ENCODE assay signal across 9 mouse cellular contexts in the genomic region with DNA sequence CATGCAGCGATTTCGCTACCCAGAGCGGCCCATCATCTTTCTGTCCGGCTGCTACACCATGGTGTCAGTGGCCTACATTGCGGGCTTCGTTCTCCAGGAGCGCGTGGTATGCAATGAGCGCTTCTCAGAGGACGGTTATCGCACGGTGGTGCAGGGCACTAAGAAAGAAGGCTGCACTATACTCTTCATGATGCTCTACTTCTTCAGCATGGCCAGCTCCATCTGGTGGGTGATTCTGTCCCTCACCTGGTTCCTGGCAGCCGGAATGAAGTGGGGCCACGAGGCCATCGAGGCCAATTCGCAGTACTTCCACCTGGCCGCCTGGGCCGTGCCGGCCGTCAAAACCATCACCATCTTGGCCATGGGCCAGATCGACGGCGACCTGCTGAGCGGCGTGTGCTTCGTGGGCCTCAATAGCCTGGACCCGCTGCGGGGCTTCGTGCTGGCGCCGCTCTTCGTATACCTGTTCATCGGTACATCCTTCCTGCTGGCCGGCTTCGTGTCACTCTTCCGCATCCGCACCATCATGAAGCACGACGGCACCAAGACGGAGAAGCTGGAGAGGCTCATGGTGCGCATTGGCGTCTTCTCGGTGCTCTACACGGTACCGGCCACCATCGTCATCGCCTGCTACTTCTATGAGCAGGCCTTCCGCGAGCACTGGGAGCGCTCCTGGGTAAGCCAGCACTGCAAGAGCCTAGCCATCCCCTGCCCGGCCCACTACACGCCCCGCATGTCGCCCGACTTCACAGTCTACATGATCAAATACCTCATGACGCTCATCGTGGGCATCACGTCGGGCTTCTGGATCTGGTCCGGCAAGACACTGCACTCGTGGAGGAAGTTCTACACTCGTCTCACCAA. TPM values are rescaled to one million over a fixed set of nuclear protein-coding genes. Genes with fewer than 3 reads are reported as not detected.
DNase-seq lines count a peak whose midpoint lies in the region; ATAC-seq lines count a peak whose summit lies in the region.
"Had no signal": no experiment of that assay in that cellular context is flagged by ENCODE, and none has a peak within 500 bp of the region (broad histone marks: within the 10 kb centered on the region; RNA-seq: fewer than 3 reads in every experiment).

No protein-coding gene starts in this region.

- H3K27me3 ChIP-seq in heart, embryonic 10.5 days (ENCODE audit: insufficient read depth, poor library complexity, severe bottlenecking) = peaks cover 7% of the 10 kb centered on the region; the same call in 1 of the 2 replicates
- H3K27me3 ChIP-seq in midbrain, embryonic 15.5 days (replicated peaks) = peaks cover 7% of the 10 kb centered on the region; the same call in 1 of the 2 replicates
- H3K27me3 ChIP-seq: Patski had no signal

- DNase-seq in gastrocnemius, postnatal 14 days = peak; percentile 36
- no peak for DNase-seq in gastrocnemius, adult 18-20 months (ENCODE audit: low spot score)
- peak; percentile 72 for DNase-seq in NIH3T3 (ENCODE audit: low read depth)
- DNase-seq in heart, embryonic 10.5 days (ENCODE audit: low spot score) = peak; percentile 79
- peak; percentile 58 to 72 for DNase-seq in kidney, postnatal 4 days
- no peak for DNase-seq in left cerebral cortex, postnatal 36 days (ENCODE audit: low spot score in 2 of 2)
- DNase-seq in thymus, postnatal 0 days (ENCODE audit: low spot score) = no peak

- H3K4me2 ChIP-seq in midbrain, embryonic 15.5 days = peak overlapping the region; percentile 97

- peak overlapping the region; percentile 52; the same call in 1 of the 2 replicates for H3K9ac ChIP-seq in midbrain, embryonic 15.5 days

- H3K4me1 ChIP-seq in heart, embryonic 10.5 days = peaks cover 51% of the 10 kb centered on the region
- peaks cover 54% of the 10 kb centered on the region for H3K4me1 ChIP-seq in midbrain, embryonic 15.5 days

- under 1% methylated on average over 62 of the region's 62 CpGs for WGBS in heart, embryonic 10.5 days
- WGBS in midbrain, embryonic 15.5 days = under 1% methylated on average over 62 of the region's 62 CpGs

- no peaks in the 10 kb centered on the region for H3K9me3 ChIP-seq in heart, embryonic 10.5 days
- no peaks in the 10 kb centered on the region for H3K9me3 ChIP-seq in midbrain, embryonic 15.5 days

- no peak for ATAC-seq in midbrain, embryonic 15.5 days (replicated peaks)

- peak overlapping the region; percentile 94 for H3K27ac ChIP-seq in heart, embryonic 10.5 days
- H3K27ac ChIP-seq in midbrain, embryonic 15.5 days = 0 out of 2 replicates have a peak overlapping the region, but pooled peaks have one; percentile 82

- H3K36me3 ChIP-seq in heart, embryonic 10.5 days = no peaks in the 10 kb centered on the region
- no peaks in the 10 kb centered on the region for H3K36me3 ChIP-seq in midbrain, embryonic 15.5 days (replicated peaks)

- peak overlapping the region; percentile 76 for H3K4me3 ChIP-seq in heart, embryonic 10.5 days
- H3K4me3 ChIP-seq in midbrain, embryonic 15.5 days = peak overlapping the region; percentile 66

- intact Hi-C loops in gastrocnemius, postnatal 14 days (cut with DNase I; ENCODE audit: low total_unique reads) = no loop called here
- intact Hi-C loops in left cerebral cortex, postnatal 36 days (cut with DNase I) = no loop called here

RNA-seq across cellular contexts. Expression of a gene that starts 1.6 kb away (rescaled TPM):
- 1 to 10 TPM; 3.6 to 7.3 TPM for total RNA-seq in gastrocnemius, postnatal 14 days (2021)
- total RNA-seq in gastrocnemius, adult 18-20 months (2021) = 1 to 10 TPM in 1 of 2 experiments, under 1 TPM in 1; 0.89 to 1.8 TPM
- 22.9 and 34.5 TPM in 2 replicates for polyA plus RNA-seq in heart, embryonic 10.5 days (2016; fragmentation: Nextera tagmentation; extraction: Ambion mirVana)
- polyA plus RNA-seq in midbrain, embryonic 15.5 days (2015; fragmentation: Nextera tagmentation; extraction: Ambion mirVana) = 7.4 and 9.5 TPM in 2 replicates
- total RNA-seq in left cerebral cortex, postnatal 36 days (2021) = 10 to 100 TPM; 10.5 to 12.7 TPM
- polyA plus RNA-seq in thymus, postnatal 0 days (2015; fragmentation: Nextera tagmentation; extraction: Ambion mirVana) = 3.9 and 4.3 TPM in 2 replicates

RNA-seq across cellular contexts. Expression of a gene that starts 26.5 kb away (rescaled TPM):
- total RNA-seq in gastrocnemius, postnatal 14 days (2021) = under 1 TPM; 0.38 to 0.66 TPM
- total RNA-seq in gastrocnemius, adult 18-20 months (2021) = under 1 TPM in 1 of 2 experiments, not detected in 1; 0.43 TPM
- 11.6 and 13.5 TPM in 2 replicates for polyA plus RNA-seq in heart, embryonic 10.5 days (2016; fragmentation: Nextera tagmentation; extraction: Ambion mirVana)
- 1.9 and 3.4 TPM in 2 replicates for polyA plus RNA-seq in midbrain, embryonic 15.5 days (2015; fragmentation: Nextera tagmentation; extraction: Ambion mirVana)
- total RNA-seq in left cerebral cortex, postnatal 36 days (2021) = 1 to 10 TPM; 5.0 to 8.7 TPM
- polyA plus RNA-seq in thymus, postnatal 0 days (2015; fragmentation: Nextera tagmentation; extraction: Ambion mirVana) = 0.52 and 1.2 TPM in 2 replicates
- polyA plus RNA-seq: Patski had no signal

RNA-seq across cellular contexts. Expression of a gene that starts 49.6 kb away (rescaled TPM):
- 10 to 100 TPM; 21.1 to 27.7 TPM for total RNA-seq in gastrocnemius, postnatal 14 days (2021)
- total RNA-seq in gastrocnemius, adult 18-20 months (2021) = 10 to 100 TPM; 26.1 to 27.1 TPM
- 45.7 and 47.0 TPM in 2 replicates for polyA plus RNA-seq in heart, embryonic 10.5 days (2016; fragmentation: Nextera tagmentation; extraction: Ambion mirVana)
- 72.7 and 76.4 TPM in 2 replicates for polyA plus RNA-seq in midbrain, embryonic 15.5 days (2015; fragmentation: Nextera tagmentation; extraction: Ambion mirVana)
- total RNA-seq in left cerebral cortex, postnatal 36 days (2021) = 10 to 100 TPM; 46.0 to 65.5 TPM
- polyA plus RNA-seq in thymus, postnatal 0 days (2015; fragmentation: Nextera tagmentation; extraction: Ambion mirVana) = 32.4 and 41.0 TPM in 2 replicates

RNA-seq across cellular contexts. Expression of a gene that starts 57.7 kb away (rescaled TPM):
- not detected for total RNA-seq in gastrocnemius, postnatal 14 days (2021)
- total RNA-seq in gastrocnemius, adult 18-20 months (2021) = not detected
- 0.53 and 1.2 TPM in 2 replicates for polyA plus RNA-seq in heart, embryonic 10.5 days (2016; fragmentation: Nextera tagmentation; extraction: Ambion mirVana)
- 0.13 TPM in 1 of 2 replicates, not detected in the other for polyA plus RNA-seq in midbrain, embryonic 15.5 days (2015; fragmentation: Nextera tagmentation; extraction: Ambion mirVana)
- total RNA-seq in left cerebral cortex, postnatal 36 days (2021) = not detected
- 0.05 TPM in 1 of 2 replicates, not detected in the other for polyA plus RNA-seq in thymus, postnatal 0 days (2015; fragmentation: Nextera tagmentation; extraction: Ambion mirVana)

Comparison
In these comparisons a context has a peak if more than half of its experiments do, and no peak if none do; other contexts are left out.
1. DNase-seq: peak in gastrocnemius, postnatal 14 days (single experiment), NIH3T3 (single experiment), heart, embryonic 10.5 days (single experiment) and kidney, postnatal 4 days (2 of 2); none in gastrocnemius, adult 18-20 months (single experiment), left cerebral cortex, postnatal 36 days (0 of 2) and thymus, postnatal 0 days (single experiment).